Mouse (Mus musculus) intestine, embryonic 15.5 days (tissue): ENCODE data around the gene Tnr. TPM values are rescaled to one million over a fixed set of nuclear protein-coding genes. Genes with fewer than 3 reads are reported as not detected.

ENCODE experiments used
- ATAC-seq: fragments of 200-750 bp; cut with Nextera tagmentation; 2 replicates; pipeline ENCODE4 v1.8.0; 2017; ENCODE audit warnings: moderate TSS enrichment, moderate library complexity
- H3K27ac ChIP-seq: fragments of 300-500 bp; sonication (generic); 2 replicates; pipeline ENCODE4 v1.5.1; 2015; ENCODE audit warnings: mild to moderate bottlenecking, inconsistent platforms
- H3K27me3 ChIP-seq: fragments of 300-500 bp; sonication (generic); replicated peaks from 2 replicates; pipeline ENCODE4 v1.6.1; 2015; ENCODE audit warnings: inconsistent platforms
- H3K36me3 ChIP-seq: fragments of 300-500 bp; sonication (generic); 2 replicates; pipeline ENCODE4 v1.6.1; 2015; ENCODE audit warnings: inconsistent platforms
- H3K4me1 ChIP-seq: fragments of 300-500 bp; sonication (generic); replicated peaks from 2 replicates; pipeline ENCODE4 v1.6.1; 2015; ENCODE audit warnings: inconsistent platforms
- H3K4me2 ChIP-seq: fragments of 300-500 bp; sonication (generic); replicated peaks from 2 replicates; pipeline ENCODE4 v1.6.1; 2015; ENCODE audit warnings: mild to moderate bottlenecking, inconsistent platforms
- H3K4me3 ChIP-seq: fragments of 300-500 bp; sonication (generic); replicated peaks from 2 replicates; pipeline ENCODE4 v1.5.1; 2015; ENCODE audit warnings: inconsistent platforms
- H3K9ac ChIP-seq: fragments of 300-500 bp; sonication (generic); 2 replicates; pipeline ENCODE4 v1.6.1; 2015; ENCODE audit warnings: inconsistent platforms
- H3K9me3 ChIP-seq: fragments of 300-500 bp; sonication (generic); 2 replicates; pipeline ENCODE4 v1.6.1; 2016; ENCODE audit warnings: inconsistent platforms
- WGBS: fragments of 180-500 bp; shearing (Covaris S2); methylation state at CpG from one replicate; pipeline ENCODE4 v1.1.7; 2015; 5-methylcytosine and 5-hydroxymethylcytosine counted together
- polyA plus RNA-seq: library from polyadenylated mRNA; unstranded; fragments of >200 nt; fragmentation: Nextera tagmentation; extraction: Ambion mirVana; gene quantifications from 2 replicates; pipeline ENCODE4 v1.2.1, GENCODE M21; 2015

Gene Tnr
- polyA plus RNA-seq, 1 experiment from 2014 or later, result 0.43 TPM

DNA sequence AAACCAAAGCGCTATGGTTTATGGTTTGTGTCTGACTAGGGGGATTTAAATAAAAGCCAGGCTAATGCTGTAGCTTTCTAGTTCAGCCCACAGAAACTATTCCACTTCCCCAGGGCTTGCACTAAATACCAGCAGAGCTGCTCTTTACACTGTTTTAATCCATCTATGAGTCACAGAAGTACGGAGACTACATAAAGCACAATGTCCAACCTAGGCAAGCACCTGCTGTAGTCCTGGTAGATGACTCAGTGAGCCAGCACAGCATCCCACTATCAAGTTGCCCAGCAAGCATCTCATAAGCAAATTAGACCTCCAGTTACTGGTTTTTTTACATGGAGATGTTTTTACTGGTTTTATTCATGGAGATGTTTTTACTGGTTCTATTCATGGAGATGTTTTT is 305.0 kb downstream of the Tnr start:
- H3K27me3 ChIP-seq, result no peaks in the 10 kb centered on the region
- ATAC-seq, result no peak
- H3K27ac ChIP-seq, result no peak overlapping the region
- WGBS, result 75% methylated on average over 2 of the region's 2 CpGs
- H3K9me3 ChIP-seq, result no peaks in the 10 kb centered on the region
- no peaks in the 10 kb centered on the region for H3K36me3 ChIP-seq
- no peak overlapping the region for H3K4me3 ChIP-seq
- no peak overlapping the region for H3K4me2 ChIP-seq
- H3K4me1 ChIP-seq, result no peaks in the 10 kb centered on the region
- no peak overlapping the region for H3K9ac ChIP-seq

DNA sequence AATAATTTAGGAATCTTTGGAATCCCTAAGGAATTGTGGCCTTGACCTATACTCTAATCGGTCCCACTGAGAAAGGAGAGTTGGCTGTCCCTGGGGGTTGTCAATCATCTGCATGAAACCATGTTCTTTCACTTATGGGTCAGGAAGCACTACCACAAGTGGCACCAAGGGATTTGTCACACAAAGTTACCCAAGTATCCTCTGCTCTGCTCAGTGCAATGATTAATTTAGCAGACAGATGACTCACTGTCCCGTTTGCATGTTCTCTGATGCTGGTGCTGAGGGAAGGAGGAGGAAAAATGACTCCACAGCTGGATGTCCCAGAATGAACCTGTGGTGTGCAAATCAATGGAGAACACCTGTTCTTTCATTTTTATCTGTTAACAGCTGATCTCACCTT is 309.6 kb downstream of the Tnr start:
- H3K9me3 ChIP-seq, result no peaks in the 10 kb centered on the region
- WGBS, result 61% methylated on average over 2 of the region's 2 CpGs

DNA sequence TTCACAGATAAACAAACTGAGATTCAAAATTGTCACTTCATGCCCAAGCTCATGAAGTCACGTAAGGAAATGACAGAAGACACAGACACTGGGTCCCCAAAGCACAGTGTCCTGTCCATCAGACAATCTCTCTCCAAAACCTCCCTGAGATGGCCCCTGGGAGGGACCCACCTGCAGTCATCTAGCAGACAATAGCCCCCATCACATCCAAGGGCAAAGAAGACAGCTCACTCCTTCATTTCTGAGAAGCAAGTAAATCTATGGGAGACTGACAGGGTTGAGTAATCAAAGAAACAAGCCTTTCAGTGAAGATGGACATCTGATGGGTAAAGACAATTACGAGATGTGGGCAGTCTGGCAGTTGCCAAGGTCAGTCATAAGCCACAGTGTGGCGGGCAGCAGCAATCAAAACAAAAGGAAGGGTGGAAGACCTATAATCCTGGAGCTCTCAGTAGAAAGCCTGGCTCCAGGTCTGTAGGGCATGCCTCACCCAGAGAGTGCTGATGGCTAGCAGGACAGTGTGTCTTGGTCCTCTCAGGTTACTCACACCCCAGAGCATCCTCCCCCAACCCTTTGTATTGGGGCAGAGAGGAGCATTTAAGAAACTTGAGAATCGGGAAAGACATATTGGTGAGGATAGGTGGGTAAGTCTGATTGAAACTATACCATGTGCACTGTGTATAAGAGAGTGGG is 310.2 kb downstream of the Tnr start:
- no peak overlapping the region for H3K9ac ChIP-seq
- WGBS, result 45% methylated on average over 4 of the region's 4 CpGs
- H3K9me3 ChIP-seq, result no peaks in the 10 kb centered on the region
- ATAC-seq, result no peak
- no peaks in the 10 kb centered on the region for H3K27me3 ChIP-seq
- H3K27ac ChIP-seq, result no peak overlapping the region
- H3K36me3 ChIP-seq, result no peaks in the 10 kb centered on the region
- H3K4me3 ChIP-seq, result no peak overlapping the region
- H3K4me1 ChIP-seq, result no peaks in the 10 kb centered on the region
- H3K4me2 ChIP-seq, result no peak overlapping the region

More for the DNA sequence above, 309.6 kb downstream of the Tnr start:
- H3K4me1 ChIP-seq, result no peaks in the 10 kb centered on the region
- H3K4me3 ChIP-seq, result no peak overlapping the region
- no peak overlapping the region for H3K9ac ChIP-seq
- no peaks in the 10 kb centered on the region for H3K27me3 ChIP-seq
- H3K36me3 ChIP-seq, result no peaks in the 10 kb centered on the region
- no peak for ATAC-seq
- no peak overlapping the region for H3K4me2 ChIP-seq
- H3K27ac ChIP-seq, result no peak overlapping the region

GRCm38 (mm10) chr1:159835126-159835525 is 311.6 kb downstream of the Tnr start:
- no peaks in the 10 kb centered on the region for H3K4me1 ChIP-seq
- no peaks in the 10 kb centered on the region for H3K36me3 ChIP-seq
- no peak overlapping the region for H3K4me3 ChIP-seq
- no peaks in the 10 kb centered on the region for H3K9me3 ChIP-seq
- H3K27me3 ChIP-seq, result no peaks in the 10 kb centered on the region
- no peak overlapping the region for H3K9ac ChIP-seq
- 24% methylated on average over 4 of the region's 4 CpGs for WGBS
- ATAC-seq, result no peak
- H3K27ac ChIP-seq, result no peak overlapping the region
- no peak overlapping the region for H3K4me2 ChIP-seq

DNA sequence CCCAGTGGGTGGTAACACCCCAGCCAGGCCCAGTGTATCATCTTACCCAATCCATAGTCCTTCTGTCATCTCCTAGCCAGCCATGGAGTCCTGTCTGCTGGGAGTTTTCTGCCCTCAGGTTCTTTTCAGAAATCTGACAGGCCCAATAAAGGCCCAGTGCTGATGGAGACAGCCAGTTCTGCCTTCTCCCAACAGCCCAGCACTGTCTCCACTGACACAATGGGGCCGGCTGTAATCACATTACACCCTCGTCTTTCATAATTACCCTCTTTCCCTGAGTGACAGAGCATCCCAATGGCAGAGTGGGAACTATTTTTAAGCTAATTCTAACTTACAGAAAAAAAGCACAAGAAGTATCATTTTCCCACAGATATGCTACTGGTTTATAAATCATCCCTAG is 316.8 kb downstream of the Tnr start:
- H3K4me1 ChIP-seq, result no peaks in the 10 kb centered on the region
- WGBS, result 52% methylated on average over 2 of the region's 2 CpGs
- no peak overlapping the region for H3K27ac ChIP-seq
- ATAC-seq, result no peak
- no peaks in the 10 kb centered on the region for H3K36me3 ChIP-seq
- H3K9me3 ChIP-seq, result no peaks in the 10 kb centered on the region
- no peaks in the 10 kb centered on the region for H3K27me3 ChIP-seq
- H3K4me3 ChIP-seq, result no peak overlapping the region
- no peak overlapping the region for H3K9ac ChIP-seq
- H3K4me2 ChIP-seq, result no peak overlapping the region

- no peak overlapping the region for H3K4me2 ChIP-seq
- H3K27me3 ChIP-seq, result no peaks in the 10 kb centered on the region
- no peak overlapping the region for H3K9ac ChIP-seq
- H3K9me3 ChIP-seq, result no peaks in the 10 kb centered on the region
- no peak overlapping the region for H3K27ac ChIP-seq
- WGBS, result 47% methylated on average over 5 of the region's 5 CpGs
- H3K4me3 ChIP-seq, result no peak overlapping the region
- H3K4me1 ChIP-seq, result no peaks in the 10 kb centered on the region
- H3K36me3 ChIP-seq, result no peaks in the 10 kb centered on the region
- no peak for ATAC-seq
Observed at GRCm38 (mm10) chr1:159842876-159843275, 319.3 kb downstream of the Tnr start.

DNA sequence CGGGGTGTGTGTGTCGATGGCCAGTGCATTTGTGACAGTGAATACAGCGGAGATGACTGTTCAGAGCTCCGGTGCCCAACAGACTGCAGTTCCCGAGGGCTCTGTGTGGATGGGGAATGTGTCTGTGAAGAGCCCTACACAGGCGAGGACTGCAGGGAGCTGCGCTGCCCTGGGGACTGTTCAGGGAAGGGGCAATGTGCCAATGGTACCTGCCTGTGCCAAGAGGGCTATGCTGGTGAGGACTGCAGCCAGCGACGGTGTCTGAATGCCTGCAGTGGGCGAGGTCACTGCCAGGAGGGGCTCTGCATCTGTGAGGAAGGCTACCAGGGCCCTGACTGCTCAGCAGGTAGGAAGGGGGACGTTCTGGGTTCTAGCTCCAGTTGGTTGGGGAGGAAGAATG is 328.5 kb downstream of the Tnr start:
- Histone ChIP-seq H3K36me3 (no peaks in the 10 kb centered on the region), H3K4me2 (no peak overlapping the region), H3K27me3 (no peaks in the 10 kb centered on the region), H3K9me3 (no peaks in the 10 kb centered on the region), H3K4me3 (no peak overlapping the region), H3K9ac (no peak overlapping the region), H3K4me1 (no peaks in the 10 kb centered on the region), H3K27ac (no peak overlapping the region)
- WGBS, result 79% methylated on average over 11 of the region's 11 CpGs
- ATAC-seq, result no peak

- Histone ChIP-seq H3K27ac (no peak overlapping the region), H3K4me1 (no peaks in the 10 kb centered on the region), H3K9ac (no peak overlapping the region), H3K4me3 (no peak overlapping the region), H3K27me3 (no peaks in the 10 kb centered on the region), H3K4me2 (no peak overlapping the region), H3K9me3 (no peaks in the 10 kb centered on the region), H3K36me3 (no peaks in the 10 kb centered on the region)
- no peak for ATAC-seq
- whole genome bisulfite sequencing, result 67% methylated on average over 1 of the region's 1 CpGs
Observed at GRCm38 (mm10) chr1:159854261-159854660, 330.7 kb downstream of the Tnr start.

DNA sequence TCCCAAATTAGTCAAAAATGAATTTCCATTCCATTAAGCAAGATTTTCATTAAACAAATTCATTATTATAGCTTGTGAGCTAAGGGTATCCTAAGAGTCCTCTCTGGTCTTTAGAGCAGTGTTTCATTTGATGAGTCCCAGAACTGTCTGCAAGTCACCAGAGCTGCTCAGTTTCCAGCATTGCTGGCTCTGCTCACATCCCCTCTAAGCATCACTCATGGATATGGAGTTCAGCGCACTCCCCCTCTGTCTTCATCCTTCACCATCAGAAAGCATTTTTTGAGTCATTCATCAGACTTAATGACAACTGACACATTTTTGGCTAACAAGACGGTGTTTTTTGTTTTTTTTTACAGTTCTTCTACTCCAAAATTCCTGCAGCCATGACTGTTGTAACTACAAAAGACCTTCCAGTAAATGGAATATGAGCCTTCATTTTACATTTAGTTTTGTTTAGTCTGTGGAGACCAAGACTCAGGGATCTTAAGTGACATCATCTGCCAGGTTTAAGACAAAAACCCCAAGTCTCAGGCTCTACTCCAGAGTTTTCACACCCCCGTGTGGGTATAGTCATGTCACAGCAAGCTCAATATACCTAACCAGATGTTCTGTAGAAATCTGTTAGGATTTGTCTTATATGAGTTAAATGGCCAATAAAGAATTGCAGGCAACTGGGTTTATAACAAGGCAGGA is 338.4 kb downstream of the Tnr start:
- H3K27me3 ChIP-seq, result no peaks in the 10 kb centered on the region
- no peaks in the 10 kb centered on the region for H3K36me3 ChIP-seq
- no peak overlapping the region for H3K9ac ChIP-seq
- H3K4me2 ChIP-seq, result no peak overlapping the region
- no peak overlapping the region for H3K27ac ChIP-seq
- no peaks in the 10 kb centered on the region for H3K9me3 ChIP-seq
- H3K4me3 ChIP-seq, result no peak overlapping the region
- ATAC-seq, result no peak
- WGBS, result 62% methylated on average over 3 of the region's 3 CpGs
- no peaks in the 10 kb centered on the region for H3K4me1 ChIP-seq

GRCm38 (mm10) chr1:159865696-159866095 is 342.1 kb downstream of the Tnr start:
- no peaks in the 10 kb centered on the region for H3K9me3 ChIP-seq
- H3K27ac ChIP-seq, result no peak overlapping the region
- H3K36me3 ChIP-seq, result no peaks in the 10 kb centered on the region
- WGBS, result 66% methylated on average over 1 of the region's 1 CpGs
- no peaks in the 10 kb centered on the region for H3K4me1 ChIP-seq
- ATAC-seq, result no peak
- no peak overlapping the region for H3K4me2 ChIP-seq
- no peaks in the 10 kb centered on the region for H3K27me3 ChIP-seq
- no peak overlapping the region for H3K9ac ChIP-seq
- no peak overlapping the region for H3K4me3 ChIP-seq

DNA sequence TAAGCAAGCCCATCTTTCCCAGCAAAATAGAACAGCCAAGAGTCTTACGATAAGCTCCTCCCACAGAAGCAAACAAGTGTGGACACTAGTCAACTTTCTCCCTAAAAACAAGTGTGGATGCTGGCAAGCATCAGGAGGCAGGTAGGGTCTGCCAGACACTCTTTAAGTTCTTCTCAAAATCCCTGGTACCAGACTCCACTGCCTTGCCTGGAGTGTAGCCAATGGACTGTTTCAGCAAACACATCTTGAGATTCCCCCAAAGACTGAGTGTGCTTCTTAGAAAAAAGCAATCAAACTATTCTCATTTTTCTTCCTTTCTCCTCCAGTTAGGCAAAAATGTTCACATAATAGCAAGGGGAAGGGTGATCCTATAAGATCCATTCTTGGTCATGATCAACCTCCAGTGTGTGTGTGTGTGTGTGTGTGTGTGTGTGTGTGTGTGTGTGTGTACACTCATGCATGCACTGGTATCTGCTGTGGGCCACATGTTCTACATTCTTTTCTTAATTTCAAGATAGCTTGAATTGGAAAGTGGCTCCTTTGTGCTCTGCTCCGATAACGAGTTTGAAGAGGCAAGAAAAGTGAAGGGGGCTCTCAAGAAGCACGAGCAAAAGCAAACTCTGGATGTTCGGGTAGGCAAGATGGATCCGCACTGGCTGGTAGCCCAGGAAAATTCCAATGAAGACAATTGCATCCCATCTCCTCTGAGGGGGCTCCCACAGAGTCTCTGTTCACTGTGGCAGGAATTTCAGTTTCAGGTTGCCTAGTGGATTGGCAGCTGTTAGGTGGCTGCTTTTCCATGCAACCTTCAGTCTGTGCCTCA is 346.3 kb downstream of the Tnr start:
- H3K4me1 ChIP-seq, result no peaks in the 10 kb centered on the region
- no peaks in the 10 kb centered on the region for H3K9me3 ChIP-seq
- no peak overlapping the region for H3K9ac ChIP-seq
- no peak overlapping the region for H3K4me2 ChIP-seq
- WGBS, result 84% methylated on average over 6 of the region's 6 CpGs
- H3K27ac ChIP-seq, result no peak overlapping the region
- H3K36me3 ChIP-seq, result no peaks in the 10 kb centered on the region
- no peak overlapping the region for H3K4me3 ChIP-seq
- H3K27me3 ChIP-seq, result no peaks in the 10 kb centered on the region
- no peak for ATAC-seq

- no peak overlapping the region for H3K4me3 ChIP-seq
- WGBS, result 84% methylated on average over 3 of the region's 3 CpGs
- no peak for ATAC-seq
- H3K4me2 ChIP-seq, result no peak overlapping the region
- H3K9ac ChIP-seq, result no peak overlapping the region
- no peaks in the 10 kb centered on the region for H3K9me3 ChIP-seq
- H3K27ac ChIP-seq, result no peak overlapping the region
- no peaks in the 10 kb centered on the region for H3K4me1 ChIP-seq
- H3K27me3 ChIP-seq, result no peaks in the 10 kb centered on the region
- H3K36me3 ChIP-seq, result no peaks in the 10 kb centered on the region
Observed at GRCm38 (mm10) chr1:159872866-159873265, 349.3 kb downstream of the Tnr start.
